In genomic region chr15:92215841-92216240, GRCm38 (mm10) we compare ENCODE assay signal across 19 mouse cellular contexts.
A peak's percentile ranks its signal among the peaks of the same experiment; 100 is the strongest.
DNase-seq lines count a peak whose midpoint lies in the region; ATAC-seq lines count a peak whose summit lies in the region.
"Had no signal": no experiment of that assay in that cellular context is flagged by ENCODE, and none has a peak within 500 bp of the region (broad histone marks: within the 10 kb centered on the region; RNA-seq: fewer than 3 reads in every experiment).

No protein-coding gene starts in this region.

- DNase-seq in cerebellum, adult 18-20 months: peak; percentile 40
- no peak for DNase-seq in cerebellum, adult 11 months
- peak; percentile 35 to 67 for DNase-seq in cerebellum, postnatal 25 days
- DNase-seq in adrenal gland, postnatal 10 days: peak; percentile 56
- peak; percentile 36 to 43 for DNase-seq in cerebellum, postnatal 36 days
- no peak for DNase-seq in lung, postnatal 14 days
- DNase-seq: embryo, embryonic 11 days; gastrocnemius, postnatal 36 days; heart, adult 18-20 months; heart, postnatal 36 days; kidney, postnatal 14 days; layer of hippocampus, adult 9-11 months; lung, postnatal 36 days; thymus, postnatal 4 days had no signal

- no peak for ATAC-seq in cerebellum, adult (ENCODE audit: insufficient number of reproducible peaks, low FRiP score, low TSS enrichment)
- ATAC-seq: forebrain, embryonic 14.5 days; intestine, postnatal 0 days; midbrain, embryonic 13.5 days; Patski had no signal

Comparison
In these comparisons a context has a peak if more than half of its experiments do, and no peak if none do; other contexts are left out.
1. DNase-seq: peak in cerebellum, adult 18-20 months (2 of 2), cerebellum, postnatal 25 days (2 of 2), adrenal gland, postnatal 10 days (single experiment) and cerebellum, postnatal 36 days (2 of 2); none in cerebellum, adult 11 months (single experiment) and lung, postnatal 14 days (single experiment).